Mouse (Mus musculus): ENCODE data around the gene Bax.
"Not testable (repeated sequence)": the region's sequence is repeated elsewhere in the genome, so short reads cannot be mapped to it uniquely, and the experiment has no call there.

Gene Bax

DNA sequence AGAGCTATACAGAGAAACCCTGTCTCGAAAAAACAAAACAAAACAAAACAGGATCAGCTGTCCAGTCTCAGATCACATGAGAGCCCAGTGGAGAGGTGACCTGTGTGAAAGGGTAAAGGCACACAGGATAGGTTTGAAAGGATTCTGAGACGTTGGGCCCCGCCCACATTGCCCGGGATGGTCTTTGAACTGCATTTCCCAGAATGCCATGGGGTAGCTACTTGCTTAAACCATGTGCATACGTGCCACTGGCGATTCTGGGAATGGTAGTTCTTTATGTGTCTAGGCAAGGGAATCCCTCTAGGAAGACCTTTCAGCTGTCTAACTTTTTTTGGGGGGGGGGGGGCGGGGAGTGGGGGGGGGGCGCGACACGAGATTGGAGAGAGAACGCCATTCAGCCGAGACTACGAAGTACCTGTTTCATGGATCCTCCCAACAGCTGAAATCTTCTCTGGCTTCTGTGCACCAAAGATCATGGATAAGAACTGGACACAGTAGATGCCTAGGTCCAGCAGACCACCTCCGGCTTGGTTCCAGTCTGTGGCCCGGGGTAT lies 14.8 kb upstream of the Bax start, which contains the start of gene Tulp2:
Gene Tulp2 (plus strand): TSS at position 504 of the 554 bp plus-strand sequence.
- DNase-seq (ENCODE audit: low spot score in 2 of 2) = peak; percentile 58 to 63

DNA sequence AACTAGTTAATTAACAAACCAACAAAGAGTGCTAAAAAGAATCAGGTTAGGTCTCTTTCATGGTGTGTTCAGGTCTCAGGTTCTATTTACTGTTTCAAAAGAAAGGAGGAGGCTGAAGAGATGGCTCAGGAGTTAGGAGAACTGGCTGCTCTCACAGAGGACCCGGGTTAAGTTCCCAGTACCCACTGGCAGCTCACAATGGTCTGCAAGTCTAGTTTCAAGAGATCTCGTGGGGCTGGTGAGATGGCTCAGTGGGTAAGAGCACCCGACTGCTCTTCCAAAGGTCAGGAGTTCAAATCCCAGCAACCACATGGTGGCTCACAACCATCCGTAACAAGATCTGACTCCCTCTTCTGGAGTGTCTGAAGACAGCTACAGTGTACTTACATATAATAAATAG lies 13.6 kb upstream of the Bax start:
- DNase-seq (ENCODE audit: low spot score in 2 of 2) = not testable (repeated sequence)

DNA sequence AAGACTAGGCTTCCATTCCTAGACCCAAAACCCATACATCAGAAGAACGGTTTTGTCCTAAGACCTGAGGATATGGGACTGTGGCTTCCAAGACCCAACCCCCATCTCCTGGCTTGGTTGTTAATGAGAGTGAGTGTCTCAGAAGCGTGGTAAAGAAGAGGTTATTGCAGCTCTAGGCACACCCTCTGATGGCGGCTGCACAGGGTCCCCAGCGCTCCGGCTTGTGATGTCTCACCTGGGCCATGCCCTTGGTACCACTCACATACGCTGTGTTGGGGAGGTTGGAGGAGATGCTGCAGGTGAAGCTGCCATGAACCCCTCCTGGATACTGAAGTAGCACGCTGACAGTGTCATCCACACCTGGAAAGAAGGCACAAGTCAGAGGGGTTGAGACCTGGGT lies 12.1 kb upstream of the Bax start:
- DNase-seq (ENCODE audit: low spot score in 2 of 2) = no peak

DNA sequence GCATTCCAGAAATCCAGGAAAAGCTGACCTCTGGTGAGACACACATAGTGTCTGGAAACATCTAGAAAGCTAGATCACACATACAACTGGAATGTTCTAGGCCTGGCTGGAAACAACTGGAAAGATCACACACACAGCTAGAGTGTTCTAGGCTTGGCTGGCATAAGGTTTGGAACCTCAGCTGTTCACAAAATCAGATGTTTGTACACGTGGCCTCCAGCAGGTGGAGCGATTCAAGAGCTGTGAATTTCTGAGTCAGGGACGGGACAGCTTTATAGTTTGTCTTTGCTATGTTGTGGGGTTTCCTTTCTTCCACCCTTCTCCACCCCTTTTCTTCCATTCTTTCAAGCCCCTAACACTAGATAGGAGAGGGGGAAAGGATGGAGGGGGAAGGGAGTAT lies 10.3 kb upstream of the Bax start:
- DNase-seq (ENCODE audit: low spot score in 2 of 2) = peak in 1 of 2 experiments; percentile 57

DNA sequence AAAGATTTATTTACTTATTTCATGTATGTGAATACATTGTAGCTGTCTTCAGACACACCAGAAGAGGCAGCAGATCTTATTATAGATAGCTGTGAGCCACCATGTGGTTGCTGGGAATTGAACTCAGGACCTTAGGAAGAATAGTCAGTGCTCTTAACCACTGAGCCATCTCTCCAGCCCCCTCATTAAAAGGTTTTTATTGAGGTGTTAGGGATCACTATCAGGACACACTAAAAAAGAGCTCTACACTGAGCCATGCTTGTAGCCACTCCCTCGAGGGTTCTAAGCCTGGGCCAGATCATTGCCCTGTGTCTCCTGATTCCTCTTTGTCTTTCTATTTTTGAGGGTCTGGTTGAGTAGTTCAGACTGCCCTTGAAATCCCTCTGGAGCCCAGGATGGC lies 9.8 kb upstream of the Bax start:
- no peak for DNase-seq (ENCODE audit: low spot score in 2 of 2)

DNA sequence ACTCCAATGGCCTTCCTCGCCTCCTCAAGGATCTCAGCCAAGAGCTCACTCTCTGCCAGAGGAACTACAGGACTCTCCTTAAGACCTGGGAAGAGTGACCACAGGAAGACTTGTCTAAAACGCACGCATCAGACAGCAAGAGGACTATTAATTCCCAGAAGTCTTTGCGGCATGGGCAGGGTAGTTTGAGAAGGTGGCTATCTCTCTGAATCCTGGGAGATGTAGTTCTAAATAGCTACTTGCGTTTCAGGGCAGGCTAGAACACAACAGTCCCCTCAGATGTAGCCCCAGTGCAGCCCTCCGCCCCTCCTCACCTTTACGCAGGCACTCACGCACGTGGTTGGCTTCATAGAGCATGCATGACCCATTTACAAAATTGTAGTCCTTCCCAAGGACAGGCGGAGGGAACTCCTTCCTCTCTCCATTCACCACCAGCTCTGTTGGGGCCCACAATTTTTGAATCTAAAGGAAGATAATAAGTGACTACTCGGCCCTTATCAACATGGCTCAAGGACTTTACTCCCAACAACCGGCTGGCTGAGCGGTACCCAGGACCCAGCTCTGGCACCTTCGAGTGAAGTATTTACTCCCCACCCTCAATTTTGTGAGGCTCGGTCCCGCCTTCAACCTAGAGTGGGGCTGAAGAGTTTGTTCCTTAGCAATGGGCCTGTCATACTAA lies 8.7 kb upstream of the Bax start:
- DNase-seq (ENCODE audit: low spot score in 2 of 2) = no peak

DNA sequence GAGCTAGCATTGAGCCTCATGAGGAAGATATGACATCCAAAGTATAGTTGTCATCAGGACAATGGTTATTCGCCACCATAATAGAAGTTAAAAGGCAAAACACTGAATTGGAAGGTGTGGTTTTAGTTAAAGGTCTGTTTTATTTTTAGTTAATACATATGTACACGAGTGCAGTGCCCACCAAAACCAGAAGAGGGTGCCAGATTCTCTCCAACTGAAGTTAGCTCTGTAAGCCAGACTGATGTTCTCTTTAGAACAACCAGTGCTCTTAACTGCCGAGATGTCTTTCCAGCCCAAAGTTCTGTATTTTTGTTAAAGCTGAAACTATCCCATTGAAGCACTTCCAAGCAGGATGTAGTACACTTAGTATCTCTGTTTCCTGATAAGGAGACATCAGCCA lies 4.2 kb upstream of the Bax start:
- DNase-seq (ENCODE audit: low spot score in 2 of 2) = peak in 1 of 2 experiments; percentile 57

DNA sequence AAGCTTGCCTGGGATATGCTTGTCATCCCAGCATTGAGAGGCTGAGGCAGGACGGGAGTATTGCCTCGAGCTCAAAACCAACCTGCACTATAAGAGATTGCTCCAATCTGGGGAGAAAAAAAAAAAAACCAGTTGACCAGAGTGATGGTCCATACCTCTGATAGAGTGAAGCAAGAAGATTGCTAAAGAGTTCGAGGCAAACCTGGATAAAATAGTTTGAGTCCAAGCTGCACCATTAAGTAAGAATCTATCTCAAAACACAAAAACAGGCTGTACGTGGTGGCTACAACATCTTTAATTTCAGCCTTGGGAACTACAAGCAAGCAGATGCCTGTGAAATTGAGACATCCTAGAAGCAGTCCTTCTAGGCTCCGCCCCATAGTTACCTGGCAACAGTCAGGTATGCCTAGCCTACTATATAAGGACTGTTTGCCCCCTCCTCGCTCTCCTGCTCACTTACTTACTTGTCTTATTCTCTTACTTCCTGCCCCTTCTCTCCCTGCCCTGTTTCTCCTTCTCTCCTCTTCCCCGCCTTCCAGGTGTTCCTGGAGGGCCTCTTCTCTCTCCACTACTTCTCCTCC lies 482 bp upstream of the Bax start:
- no peak for DNase-seq (ENCODE audit: low spot score in 2 of 2)

DNA sequence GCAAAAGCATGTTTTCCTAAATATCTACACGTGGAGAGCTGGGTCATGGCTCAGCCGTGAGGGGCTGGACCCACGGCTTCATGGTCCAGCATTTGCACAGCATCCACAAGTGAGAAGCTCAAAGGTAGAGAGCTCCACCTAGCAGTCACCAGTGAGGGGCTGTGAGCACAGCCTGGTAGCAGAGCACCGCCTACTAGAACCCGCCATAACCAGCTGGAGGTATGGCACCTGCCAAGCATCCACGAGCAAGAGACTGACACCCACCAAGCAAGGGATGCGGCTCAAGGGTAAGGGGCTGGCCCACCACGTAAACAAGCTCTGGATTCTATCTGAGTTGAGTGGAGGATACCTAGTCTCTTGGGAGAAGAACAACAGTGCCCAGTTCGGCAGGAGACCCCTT lies 1.1 kb downstream of the Bax start:
- DNase-seq (ENCODE audit: low spot score in 2 of 2) = no peak

DNA sequence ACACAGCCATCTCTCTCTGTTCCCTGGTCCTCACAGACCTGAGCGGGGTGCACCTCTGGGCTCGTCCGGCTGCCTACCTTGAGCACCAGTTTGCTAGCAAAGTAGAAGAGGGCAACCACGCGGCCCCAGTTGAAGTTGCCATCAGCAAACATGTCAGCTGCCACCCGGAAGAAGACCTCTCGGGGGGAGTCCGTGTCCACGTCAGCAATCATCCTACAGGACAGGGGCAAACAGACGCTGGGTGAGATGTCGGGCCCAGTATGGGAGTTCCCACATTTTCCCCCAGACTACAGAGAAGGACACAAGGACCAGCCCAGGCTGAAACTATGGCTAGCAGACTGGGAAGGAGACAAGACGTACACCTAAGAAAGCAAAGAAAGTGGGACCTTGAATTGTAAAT lies 1.6 kb downstream of the Bax start:
- no peak for DNase-seq (ENCODE audit: low spot score in 2 of 2)

DNA sequence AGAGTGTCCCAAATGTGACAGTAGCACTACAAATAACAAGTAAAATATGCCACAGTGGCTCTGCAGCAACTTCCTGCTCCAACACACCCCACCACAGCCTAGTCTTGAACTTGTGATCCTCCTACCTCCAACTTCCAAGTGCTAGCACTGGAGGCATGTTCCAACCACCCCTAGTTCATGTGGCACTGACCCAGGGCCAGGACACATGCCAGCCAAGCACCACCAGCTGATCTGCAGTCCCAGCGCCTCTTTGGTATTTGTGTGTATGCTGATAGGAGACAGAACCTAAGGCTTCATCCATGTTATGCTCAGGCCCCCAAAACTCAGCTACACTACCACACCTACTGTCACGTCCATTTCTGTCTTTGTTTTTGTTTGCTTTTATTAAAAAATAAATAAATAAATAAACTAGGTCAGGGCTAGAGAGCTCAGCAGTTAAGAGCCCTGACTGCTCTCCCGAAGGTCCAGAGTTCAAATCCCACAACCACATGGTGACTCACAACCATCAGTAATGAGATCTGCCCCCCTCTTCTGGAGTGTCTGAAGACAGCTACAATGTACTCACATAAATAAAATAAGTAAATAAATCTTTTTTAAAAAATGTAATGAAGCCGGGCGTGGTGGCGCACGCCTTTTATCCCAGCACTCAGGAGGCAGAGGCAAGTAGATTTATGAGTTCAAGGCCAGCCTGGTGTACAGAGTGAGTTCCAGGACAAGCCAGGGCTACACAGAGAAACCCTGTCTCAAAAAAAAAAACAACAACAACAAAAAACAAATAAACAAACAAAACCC lies 2.5 kb downstream of the Bax start:
- DNase-seq (ENCODE audit: low spot score in 2 of 2) = no peak

DNA sequence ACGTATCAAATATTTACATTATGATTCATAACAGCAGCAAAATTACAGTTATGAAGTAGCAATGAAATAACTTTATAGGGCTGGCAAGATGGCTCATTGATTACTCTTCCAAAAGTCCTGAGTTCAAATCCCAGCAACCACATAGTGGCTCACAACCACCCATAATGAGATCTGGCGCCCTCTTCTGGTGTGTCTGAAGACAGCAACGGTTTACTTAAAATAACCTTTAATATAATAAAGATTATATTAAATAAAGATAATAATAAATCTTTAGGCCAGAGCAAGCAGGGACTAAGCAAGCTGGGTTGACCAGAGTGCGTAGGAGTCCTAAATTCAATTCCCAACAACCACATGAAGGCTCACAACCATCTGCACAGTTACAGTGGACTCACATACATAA lies 3.8 kb downstream of the Bax start:
- DNase-seq (ENCODE audit: low spot score in 2 of 2) = not testable (repeated sequence)

DNA sequence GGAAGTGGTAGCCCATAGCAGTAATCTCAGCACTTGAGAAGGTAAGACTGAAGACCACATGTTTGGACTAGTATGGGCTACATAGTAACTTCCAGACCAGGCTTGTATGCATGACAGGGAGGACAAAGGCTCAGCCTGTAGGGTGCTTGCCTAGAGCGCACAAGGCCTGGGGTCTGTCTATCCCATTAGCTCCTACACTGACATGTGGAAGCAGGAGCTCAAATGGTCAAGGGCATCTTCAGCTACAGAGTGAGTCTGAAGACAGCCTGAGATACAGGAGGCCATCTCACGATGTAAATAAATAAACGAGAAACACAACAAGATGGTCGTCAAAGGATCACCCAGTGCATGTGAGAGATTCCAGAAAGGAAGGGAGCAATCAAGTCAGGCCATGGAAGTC lies 4.4 kb downstream of the Bax start:
- DNase-seq (ENCODE audit: low spot score in 2 of 2) = no peak

DNA sequence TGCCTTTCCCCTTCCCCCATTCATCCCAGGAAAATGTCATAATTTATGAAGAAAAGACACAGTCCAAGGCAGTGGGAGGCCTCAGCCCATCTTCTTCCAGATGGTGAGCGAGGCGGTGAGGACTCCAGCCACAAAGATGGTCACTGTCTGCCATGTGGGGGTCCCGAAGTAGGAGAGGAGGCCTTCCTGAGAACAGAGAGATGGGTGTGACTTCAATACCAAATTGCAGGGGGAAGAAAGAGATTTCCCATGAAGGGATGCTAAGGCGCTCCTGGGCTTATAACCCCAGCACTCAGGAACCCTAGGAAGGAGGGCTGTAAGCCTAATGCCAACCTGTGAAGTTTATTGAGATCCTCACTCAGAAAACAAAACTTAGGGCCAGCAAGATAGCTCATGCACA lies 4.9 kb downstream of the Bax start:
- DNase-seq (ENCODE audit: low spot score in 2 of 2) = no peak

DNA sequence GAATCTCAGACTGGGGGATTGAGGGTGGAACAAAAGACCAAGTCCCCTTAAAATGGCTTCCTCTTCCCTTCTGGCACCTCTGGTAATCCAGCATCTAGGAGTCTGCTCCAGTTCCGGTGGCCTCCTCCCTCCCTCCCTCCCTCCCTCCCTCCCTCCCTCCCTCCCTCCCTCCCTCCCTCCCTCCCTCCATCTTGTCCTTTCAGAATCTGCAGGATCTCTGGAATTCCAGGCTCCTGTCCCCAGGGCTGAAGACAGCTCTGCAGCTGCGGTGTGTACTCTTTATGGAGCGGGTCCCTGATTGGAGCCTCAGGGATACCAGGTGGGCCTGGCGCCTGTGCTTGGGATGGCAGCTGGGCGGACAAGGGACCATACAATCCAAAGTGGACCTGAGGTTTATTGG lies 5.4 kb downstream of the Bax start:
- no peak for DNase-seq (ENCODE audit: low spot score in 2 of 2)

DNA sequence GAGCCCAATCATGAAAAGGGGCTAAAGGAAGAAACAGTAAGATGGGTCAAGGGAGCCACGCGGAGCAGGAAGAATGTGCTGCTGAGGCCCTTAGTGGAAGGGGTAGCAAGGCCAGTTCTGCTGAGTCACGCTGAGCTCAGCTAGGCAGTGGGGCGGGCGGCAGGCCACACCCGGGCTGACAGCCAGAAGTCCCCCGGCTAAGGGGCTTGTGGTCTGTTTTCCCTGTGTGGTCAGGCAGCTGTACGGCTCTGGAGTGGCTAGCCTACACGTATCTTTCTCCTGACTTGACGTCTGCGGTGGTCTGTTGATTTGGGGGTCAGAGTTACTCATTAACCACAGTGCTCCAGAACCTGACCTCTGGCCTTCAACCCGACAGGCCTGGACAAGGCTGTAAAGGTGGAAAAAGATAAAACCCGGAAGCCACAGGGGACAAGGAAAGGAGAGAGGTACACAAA lies 5.8 kb downstream of the Bax start:
- DNase-seq (ENCODE audit: low spot score in 2 of 2) = peak in 1 of 2 experiments; percentile 54

DNA sequence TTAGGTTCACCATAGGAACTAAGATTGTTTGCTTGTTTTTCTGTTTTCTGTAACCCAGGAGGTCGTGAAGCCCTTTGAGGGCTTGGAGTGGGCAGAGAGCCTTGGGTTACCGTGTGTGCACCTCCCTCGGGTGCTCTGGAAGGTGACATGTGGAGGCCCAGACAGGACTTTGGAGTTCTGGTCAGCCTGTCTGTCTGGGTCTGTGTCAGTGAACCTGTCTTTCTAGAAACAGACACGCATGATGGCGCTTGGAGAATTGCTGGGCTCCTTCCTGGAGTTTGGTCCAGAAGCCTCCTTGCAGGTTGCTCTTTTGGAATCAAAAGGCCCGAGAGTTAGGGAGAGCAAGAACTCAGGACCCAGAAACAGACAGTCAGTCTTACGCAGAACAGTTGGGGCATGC lies 6.3 kb downstream of the Bax start:
- DNase-seq (ENCODE audit: low spot score in 2 of 2) = no peak

DNA sequence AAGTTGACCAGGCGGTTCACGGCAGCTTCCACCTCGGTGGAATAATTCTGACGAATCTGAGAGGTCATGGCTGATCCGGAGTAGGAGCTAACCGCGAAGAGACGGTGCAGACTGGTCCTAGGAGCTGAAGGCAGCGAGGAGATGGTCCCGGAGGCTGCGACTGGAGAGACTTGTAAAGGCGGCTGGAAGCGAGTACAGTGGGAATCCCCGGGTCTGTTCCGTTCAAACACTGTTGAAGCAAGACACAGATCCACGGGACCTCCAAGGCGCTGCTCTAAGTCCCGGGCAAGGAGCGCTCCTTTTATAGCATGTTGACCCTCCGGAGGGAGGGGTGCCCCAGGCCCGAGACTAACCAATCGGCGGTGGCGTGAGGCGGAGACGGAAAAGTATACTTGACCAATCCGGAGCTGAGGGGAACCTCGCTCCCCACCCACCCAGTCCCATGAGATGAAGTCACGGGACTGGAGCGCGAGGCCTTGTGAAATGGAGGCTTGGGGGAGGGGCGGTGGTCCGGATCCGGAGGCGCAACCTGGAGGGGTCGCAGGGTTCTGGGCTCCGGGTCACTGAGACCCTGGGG lies 7.0 kb downstream of the Bax start, which contains the start of gene Ftl1:
Gene Ftl1 (minus strand): TSS at position 321 of the 577 bp plus-strand sequence.
- DNase-seq (ENCODE audit: low spot score in 2 of 2) = peak; percentile 97 to 98

DNA sequence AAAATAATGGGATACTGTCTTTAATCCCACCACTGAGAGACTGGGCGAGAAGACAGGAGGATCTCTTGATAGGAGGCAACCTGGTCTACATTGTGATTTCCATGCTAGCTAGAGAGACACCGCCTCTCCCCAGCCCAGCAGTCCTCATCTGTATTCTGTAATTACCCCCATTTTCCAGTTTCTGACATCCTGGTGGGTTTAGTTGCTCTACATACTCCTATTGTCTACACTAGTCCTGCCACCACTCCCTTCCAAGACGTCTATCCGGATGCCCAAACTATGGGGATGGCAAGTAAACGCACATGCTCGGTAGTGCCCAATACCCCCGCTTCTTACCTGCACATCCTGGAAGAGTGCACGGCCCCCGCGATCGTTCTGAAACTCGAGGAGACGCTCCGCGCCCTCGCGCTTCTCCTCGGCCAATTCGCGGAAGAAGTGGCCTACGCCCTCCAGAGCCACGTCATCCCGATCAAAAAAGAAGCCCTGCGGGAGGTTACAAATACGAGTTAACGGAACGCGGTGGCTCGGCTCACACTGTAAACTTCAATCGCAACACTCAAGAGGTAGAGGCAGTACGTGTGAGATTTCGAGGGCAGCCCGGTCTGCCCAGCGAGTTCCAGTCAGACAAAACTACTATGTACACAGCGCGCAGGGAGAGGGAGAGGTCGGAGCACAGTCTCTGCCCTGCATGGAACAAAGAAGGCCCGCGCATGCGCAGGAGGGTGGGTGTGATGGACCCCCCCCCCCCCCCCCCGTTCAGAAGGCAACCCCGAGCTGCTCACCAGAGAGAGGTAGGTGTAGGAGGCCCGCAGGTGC lies 7.7 kb downstream of the Bax start:
- peak in 1 of 2 experiments; percentile 76 for DNase-seq (ENCODE audit: low spot score in 2 of 2)

DNA sequence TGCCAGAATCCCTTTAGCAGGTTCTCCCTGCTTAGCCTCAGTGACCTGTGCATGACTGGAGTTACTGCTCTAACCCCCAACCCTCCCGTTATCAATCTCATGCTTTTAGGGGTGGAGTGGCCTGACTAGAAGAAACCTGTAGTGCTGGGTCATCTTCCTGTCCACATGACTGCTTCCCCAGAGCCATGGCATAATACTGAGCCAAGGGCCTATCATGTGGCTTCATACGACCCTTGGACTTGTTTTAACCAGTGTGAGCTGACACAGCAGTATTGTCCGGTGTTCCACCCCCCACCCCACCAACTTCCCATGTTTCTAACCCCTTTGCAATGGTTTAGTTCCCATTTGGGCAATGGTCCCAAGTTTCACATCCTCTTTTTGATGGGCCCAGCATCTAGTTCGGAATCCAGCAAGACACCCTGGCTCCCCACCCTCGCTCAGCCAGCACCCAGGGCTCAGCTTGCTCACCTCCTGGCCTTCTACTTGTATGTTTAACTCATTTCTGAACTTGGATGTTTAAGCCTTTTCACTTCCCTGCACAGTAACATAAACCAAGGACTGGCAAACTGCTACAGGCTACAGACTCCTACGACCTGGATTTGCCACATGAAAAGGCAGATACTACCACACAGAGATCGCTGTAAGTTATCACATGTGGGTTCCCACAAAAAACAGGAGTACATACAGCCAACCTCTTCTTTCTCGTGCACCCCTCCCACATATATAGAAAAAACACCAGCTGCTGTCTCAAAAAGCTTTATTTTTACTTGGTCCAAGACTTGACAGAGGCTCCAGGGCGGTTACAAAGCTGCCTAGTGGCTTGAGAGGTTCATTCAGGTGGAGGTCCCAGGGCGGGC lies 9.3 kb downstream of the Bax start:
- DNase-seq (ENCODE audit: low spot score in 2 of 2) = no peak

All from frontal cortex, postnatal 10 days (tissue).